In the genomic region with DNA sequence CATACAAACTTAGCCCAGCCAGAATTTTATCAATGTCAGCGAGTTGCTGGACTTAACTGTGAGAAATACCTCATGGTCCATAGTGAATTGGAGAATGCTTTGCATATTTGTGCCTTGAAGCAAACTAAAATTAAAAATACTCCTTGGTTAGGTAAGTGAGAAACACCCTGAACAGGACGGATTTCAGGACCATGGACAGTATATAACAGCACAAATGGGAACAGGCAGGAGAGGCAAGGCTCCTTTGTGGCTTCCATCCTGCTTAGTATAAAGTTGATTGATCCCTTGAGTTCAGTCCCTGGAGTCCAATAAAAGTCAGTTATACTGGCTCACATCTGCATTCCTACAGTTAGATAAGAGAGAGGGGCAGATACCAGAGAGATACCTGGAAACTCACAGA, we compare ENCODE assay signal across 14 mouse cellular contexts. TPM values are rescaled to one million over a fixed set of nuclear protein-coding genes. Genes with fewer than 3 reads are reported as not detected.
DNase-seq lines count a peak whose midpoint lies in the region; ATAC-seq and TF ChIP-seq lines count a peak whose summit lies in the region.
"Had no signal": no experiment of that assay in that cellular context is flagged by ENCODE, and none has a peak within 500 bp of the region (broad histone marks: within the 10 kb centered on the region; RNA-seq: fewer than 3 reads in every experiment).

No protein-coding gene starts in this region.

- H3K9ac ChIP-seq in lung, embryonic 14.5 days: no peak overlapping the region
- H3K9ac ChIP-seq: liver, embryonic 14.5 days had no signal

- ATAC-seq in lung, embryonic 14.5 days (ENCODE audit: insufficient read depth): no peak

- TF ChIP-seq CTCF in lung, embryonic 14.5 days (IDR thresholded peaks at IDR 0.05; ENCODE audit: low read depth): no peak
- no peak for TF ChIP-seq CTCF in lung, adult 2 months (IDR thresholded peaks at IDR 0.05; ENCODE audit: insufficient read depth, low read length)

- no peak for TF ChIP-seq POLR2A in lung, adult 2 months (IDR thresholded peaks at IDR 0.05; ENCODE audit: borderline replicate concordance, extremely low read depth, low read depth, low read length)

- H3K27ac ChIP-seq in lung, embryonic 14.5 days (ENCODE audit: low read depth): no peak overlapping the region
- H3K27ac ChIP-seq: forebrain, embryonic 10.5 days; heart, adult 2 months; liver, embryonic 14.5 days; stomach, postnatal 0 days had no signal

- WGBS in lung, embryonic 14.5 days: 23% methylated on average over 2 of the region's 2 CpGs
- 23% methylated on average over 2 of the region's 2 CpGs for WGBS in lung, adult 2 months

- no peaks in the 10 kb centered on the region for H3K9me3 ChIP-seq in lung, embryonic 14.5 days (ENCODE audit: low read depth, low read length)
- H3K9me3 ChIP-seq: forebrain, embryonic 10.5 days had no signal

- no peak overlapping the region for H3K4me2 ChIP-seq in lung, embryonic 14.5 days

- no peaks in the 10 kb centered on the region for H3K36me3 ChIP-seq in lung, embryonic 14.5 days (ENCODE audit: insufficient read depth)
- H3K36me3 ChIP-seq: forebrain, embryonic 10.5 days had no signal

- H3K27me3 ChIP-seq in lung, embryonic 14.5 days (ENCODE audit: insufficient read depth, low read length): no peaks in the 10 kb centered on the region

- H3K4me1 ChIP-seq in lung, embryonic 14.5 days (ENCODE audit: insufficient read depth): no peaks in the 10 kb centered on the region
- H3K4me1 ChIP-seq in lung, adult 2 months (ENCODE audit: control insufficient read depth, insufficient read depth, low read length): no peaks in the 10 kb centered on the region
- H3K4me1 ChIP-seq: forebrain, embryonic 10.5 days had no signal

- no peak overlapping the region for H3K4me3 ChIP-seq in lung, embryonic 14.5 days (ENCODE audit: low read depth, low read length)
- H3K4me3 ChIP-seq in lung, adult 2 months (replicated peaks; ENCODE audit: extremely low read depth, low read depth, low read length): no peak overlapping the region
- H3K4me3 ChIP-seq: forebrain, embryonic 10.5 days; heart, adult 2 months had no signal

- DNase-seq in lung, embryonic 14.5 days: peak; percentile 77
- no peak for DNase-seq in lung, adult 2 months
- peak; percentile 67 for DNase-seq in NIH3T3 (ENCODE audit: low read depth)
- DNase-seq in embryo, embryonic 11 days: peak; percentile 67
- DNase-seq in retina, embryonic 14.5 days (ENCODE audit: low spot score): peak; percentile 49
- no peak for DNase-seq in cerebellum, postnatal 4 days (ENCODE audit: low spot score in 2 of 2)
- DNase-seq in urinary bladder, postnatal 25 days (ENCODE audit: low spot score): no peak
- DNase-seq: heart, adult 2 months; kidney, adult 2 months; spleen, adult 18-20 months had no signal

RNA-seq across cellular contexts. Expression of a gene that starts 53.9 kb away (rescaled TPM):
- polyA plus RNA-seq in lung, embryonic 14.5 days (2014; fragmentation: Nextera tagmentation; extraction: Ambion mirVana): not detected in 2 replicates
- polyA plus RNA-seq in lung, adult 2 months (2012; rRNA removed): not detected in 2 replicates
- polyA plus RNA-seq: cortical plate, adult 2 months; forebrain, embryonic 10.5 days; heart, adult 2 months; kidney, adult 2 months; liver, embryonic 14.5 days; stomach, postnatal 0 days had no signal

Comparison
In these comparisons a context has a peak if more than half of its experiments do, and no peak if none do; other contexts are left out.
1. DNase-seq: peak in lung, embryonic 14.5 days (single experiment), NIH3T3 (single experiment), embryo, embryonic 11 days (single experiment) and retina, embryonic 14.5 days (single experiment); none in lung, adult 2 months (single experiment), cerebellum, postnatal 4 days (0 of 2) and urinary bladder, postnatal 25 days (single experiment).